Mouse (Mus musculus): ENCODE results near the gene Me1.

Me1 gene

DNA sequence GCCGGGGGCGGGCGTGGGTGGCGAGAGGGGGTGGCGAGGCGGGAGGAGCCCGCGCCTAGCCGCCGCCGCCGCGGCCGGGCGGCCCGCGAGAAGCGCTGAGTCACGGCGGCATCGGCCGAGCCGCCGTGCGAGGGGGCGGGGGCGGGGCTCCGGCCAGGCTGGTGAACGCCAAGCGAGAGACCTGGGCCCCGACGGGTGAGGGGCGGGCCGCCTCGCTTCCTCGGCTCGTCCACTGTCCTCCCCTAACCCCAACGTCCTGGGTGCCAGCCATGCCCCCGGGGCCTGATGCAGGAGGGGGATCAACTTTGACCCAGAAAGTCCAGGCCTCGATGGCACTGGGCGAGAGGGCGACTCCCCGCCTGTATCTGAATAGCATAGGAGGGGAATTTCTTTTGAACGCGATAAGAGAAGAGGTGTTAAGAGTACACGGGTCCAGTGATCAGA lies at the start of gene Me1:
Gene Me1 (minus strand): TSS at position 136 of the 444 bp plus-strand sequence.
- peak; percentile 23 for DNase-seq (ENCODE audit: low read depth)

- no peak for DNase-seq (ENCODE audit: low read depth)
These were observed 48.3 kb upstream of the Me1 start for GRCm38 (mm10) chr9:86744041-86744440.

GRCm38 (mm10) chr9:86742959-86743911 lies 47.5 kb upstream of the Me1 start, which contains the start of gene Prss35:
TSS of gene Prss35 (plus strand) at chr9:86743649.
- DNase-seq (ENCODE audit: low read depth): no peak

DNA sequence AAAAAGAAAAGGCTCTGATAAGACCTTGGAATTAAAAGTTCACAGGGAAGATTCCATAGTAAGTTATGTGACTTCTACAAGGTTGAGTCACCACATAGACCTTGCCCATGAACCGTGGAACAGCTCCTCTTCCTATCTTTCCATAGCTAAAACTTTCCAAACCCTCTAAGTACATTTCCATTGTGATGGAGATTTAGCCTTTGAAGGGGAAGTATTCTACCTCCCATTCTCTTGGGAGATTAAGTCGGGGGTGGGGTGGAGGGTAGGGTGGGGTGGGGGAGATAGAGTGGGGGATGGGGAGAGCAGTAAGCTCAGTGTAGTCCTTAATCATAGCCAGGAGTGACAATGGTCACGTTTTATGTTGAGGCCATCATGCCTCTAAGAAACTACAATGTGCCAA lies 44.2 kb upstream of the Me1 start:
- DNase-seq (ENCODE audit: low read depth): no peak

DNA sequence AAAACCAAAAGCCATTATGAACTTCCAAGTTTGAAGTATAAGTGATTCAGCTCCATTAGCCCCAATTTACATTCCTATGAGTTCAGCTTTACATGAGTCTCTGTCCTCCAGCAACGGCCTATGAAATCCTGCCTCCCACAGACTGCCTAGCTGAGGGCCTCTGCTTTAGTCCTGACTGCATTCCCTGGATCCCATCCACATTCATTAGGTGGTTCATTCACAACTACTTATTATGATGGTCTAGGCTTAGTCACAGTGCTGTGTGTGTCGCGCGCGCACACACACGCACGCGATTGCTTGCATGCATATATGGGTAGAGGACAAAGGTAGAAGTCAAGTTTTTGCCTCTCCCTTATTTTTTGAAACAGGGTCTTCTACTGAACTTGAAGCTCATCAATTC lies 43.0 kb upstream of the Me1 start:
- DNase-seq (ENCODE audit: low read depth): no peak

- DNase-seq (ENCODE audit: low read depth): no peak
These were observed 42.3 kb upstream of the Me1 start for GRCm38 (mm10) chr9:86738067-86738466.

- DNase-seq (ENCODE audit: low read depth): no peak
These were observed 41.2 kb upstream of the Me1 start for GRCm38 (mm10) chr9:86736991-86737390.

DNA sequence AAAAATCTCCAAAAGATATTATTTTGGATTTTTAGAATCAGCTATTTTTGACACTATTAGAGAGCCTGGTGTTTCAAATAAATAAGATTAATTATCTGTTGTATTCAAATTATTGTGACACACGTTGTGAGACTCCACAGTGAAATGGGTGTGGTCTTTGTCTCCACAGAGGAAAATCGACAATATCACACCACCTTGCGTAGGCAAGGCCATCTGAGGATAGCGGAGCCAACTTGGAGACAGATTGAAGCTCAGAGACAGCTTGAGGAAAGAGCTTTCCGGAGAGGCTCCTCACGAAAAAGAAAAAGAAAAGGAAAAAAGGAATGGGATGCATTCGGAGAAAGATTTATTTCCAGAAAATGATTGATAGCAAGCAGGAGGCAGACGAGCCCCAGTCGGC lies 39.0 kb upstream of the Me1 start:
- no peak for DNase-seq (ENCODE audit: low read depth)

- no peak for DNase-seq (ENCODE audit: low read depth)
These were observed 38.6 kb upstream of the Me1 start for GRCm38 (mm10) chr9:86734357-86734756.

GRCm38 (mm10) chr9:86729811-86730210 lies 34.1 kb upstream of the Me1 start:
- no peak for DNase-seq (ENCODE audit: low read depth)

- DNase-seq (ENCODE audit: low read depth): no peak
These were observed 33.3 kb upstream of the Me1 start for GRCm38 (mm10) chr9:86729084-86729483.

- DNase-seq (ENCODE audit: low read depth): no peak
These were observed 32.6 kb upstream of the Me1 start for GRCm38 (mm10) chr9:86728214-86728814.

GRCm38 (mm10) chr9:86726381-86726720 lies 30.6 kb upstream of the Me1 start:
- no peak for DNase-seq (ENCODE audit: low read depth)

DNA sequence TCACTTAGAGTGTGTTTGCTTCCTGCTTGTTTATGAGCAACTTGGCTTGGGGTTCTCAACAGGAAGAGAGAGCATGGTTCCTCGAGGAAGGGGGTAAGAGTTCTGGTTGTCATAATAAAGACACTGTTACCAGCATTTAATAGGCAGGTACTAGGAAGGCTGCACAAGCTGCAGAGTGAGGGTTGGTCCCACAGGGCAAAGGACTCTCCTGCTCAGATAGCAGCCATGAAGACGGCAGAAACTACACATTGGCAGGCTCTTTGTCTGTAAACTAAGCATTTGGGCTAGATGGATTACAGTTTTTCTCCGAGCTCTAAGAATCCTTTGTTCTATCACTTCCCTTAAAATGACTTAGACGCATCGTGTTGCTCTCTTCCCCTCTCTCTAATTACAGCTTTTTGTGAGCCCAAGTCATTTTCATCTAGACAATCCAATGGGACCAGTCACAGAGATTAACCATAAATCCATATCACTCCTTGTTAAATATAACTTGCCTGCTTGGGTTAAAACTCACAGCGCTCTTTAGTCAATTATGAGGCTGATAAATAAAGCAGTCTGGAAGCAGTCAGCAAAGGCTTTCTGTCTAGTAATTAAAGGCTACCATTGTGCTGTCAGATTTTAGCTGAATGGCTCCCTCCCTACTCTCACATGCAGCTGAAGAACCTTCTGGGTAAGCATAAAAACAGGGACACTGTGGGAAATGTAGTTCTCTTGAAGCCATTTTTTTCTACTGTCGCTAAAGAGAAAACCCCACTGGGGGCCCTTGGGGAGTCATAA lies 30.0 kb upstream of the Me1 start:
- no peak for DNase-seq (ENCODE audit: low read depth)

DNA sequence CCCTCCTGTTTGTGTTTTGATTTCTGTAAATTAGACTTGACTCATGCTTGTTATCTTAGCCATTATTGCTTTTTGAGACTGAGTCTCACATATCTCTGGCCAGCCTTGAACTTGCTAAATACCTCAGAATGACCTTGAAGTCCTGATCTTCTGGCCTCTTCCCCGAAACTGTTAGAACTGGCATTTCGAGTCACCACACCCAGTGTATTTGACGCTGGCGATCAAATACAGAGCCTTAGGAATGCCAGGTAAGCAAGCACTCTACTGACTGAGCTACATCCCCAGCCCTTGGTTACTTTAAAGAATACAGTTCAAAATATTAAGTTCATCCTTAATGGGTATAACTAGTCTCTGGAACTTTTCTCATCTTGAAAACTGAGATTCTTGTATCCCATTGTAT lies 29.3 kb upstream of the Me1 start:
- no peak for DNase-seq (ENCODE audit: low read depth)

DNA sequence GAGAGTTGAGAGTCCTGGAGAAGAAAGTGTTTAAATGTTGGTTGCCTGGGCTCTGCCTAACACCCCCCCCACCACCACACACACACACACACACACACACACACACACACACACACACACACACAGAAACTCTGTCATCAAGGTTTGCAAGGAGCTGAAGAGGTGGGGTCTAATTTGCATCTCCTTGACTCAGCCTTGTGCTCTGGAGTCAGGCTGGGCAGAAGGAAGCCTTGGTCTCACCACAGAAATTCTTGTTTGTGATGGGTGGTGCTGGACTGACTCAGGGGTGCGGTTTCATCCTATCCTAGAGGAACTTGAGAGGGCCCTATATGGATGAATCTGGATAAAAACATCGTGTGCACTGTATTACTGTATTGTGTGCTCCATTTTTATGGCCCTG lies 25.0 kb upstream of the Me1 start:
- DNase-seq (ENCODE audit: low read depth): no peak

- DNase-seq (ENCODE audit: low read depth): no peak
These were observed 24.5 kb upstream of the Me1 start for GRCm38 (mm10) chr9:86720227-86720626.

- DNase-seq (ENCODE audit: low read depth): no peak
These were observed 21.4 kb upstream of the Me1 start for GRCm38 (mm10) chr9:86717119-86717518.

DNA sequence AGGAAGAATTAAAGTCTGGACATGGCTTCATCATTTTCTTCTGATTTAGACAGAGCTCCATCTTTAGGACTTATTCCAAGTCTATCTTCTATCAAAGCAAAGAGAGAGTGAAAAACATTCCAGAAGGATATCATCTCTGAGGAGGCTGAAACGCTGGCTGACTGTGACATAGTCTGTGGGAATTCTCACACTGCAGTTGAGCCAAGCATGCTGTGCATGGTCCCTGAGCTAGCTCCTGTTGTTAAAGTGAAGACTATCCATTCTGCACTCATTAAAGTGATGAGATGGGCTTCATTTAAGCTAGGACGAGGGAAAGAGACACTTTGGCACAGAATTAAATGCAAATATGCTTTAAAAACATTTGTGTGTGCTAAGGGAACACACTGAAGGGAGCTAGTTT lies 20.8 kb upstream of the Me1 start:
- DNase-seq (ENCODE audit: low read depth): no peak

DNA sequence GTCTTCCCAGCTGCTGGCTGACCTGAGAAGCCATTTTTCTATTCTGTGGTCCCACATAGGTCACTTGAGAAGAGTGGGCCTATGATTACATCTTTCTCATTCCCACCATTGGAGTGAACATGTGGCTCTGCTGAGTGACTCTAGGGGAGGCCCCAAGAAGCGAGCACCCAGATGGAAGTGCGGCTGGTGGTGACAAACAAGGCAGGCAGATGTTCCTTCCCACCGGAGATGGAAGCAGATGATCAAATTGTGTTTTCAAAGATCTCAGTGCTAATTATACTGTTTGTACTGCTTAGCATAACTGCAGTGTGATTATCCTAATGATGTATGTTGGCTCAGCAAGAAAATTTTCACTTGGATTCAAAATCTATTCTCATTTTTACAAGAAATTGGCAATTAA lies 18.3 kb upstream of the Me1 start:
- DNase-seq (ENCODE audit: low read depth): no peak

DNA sequence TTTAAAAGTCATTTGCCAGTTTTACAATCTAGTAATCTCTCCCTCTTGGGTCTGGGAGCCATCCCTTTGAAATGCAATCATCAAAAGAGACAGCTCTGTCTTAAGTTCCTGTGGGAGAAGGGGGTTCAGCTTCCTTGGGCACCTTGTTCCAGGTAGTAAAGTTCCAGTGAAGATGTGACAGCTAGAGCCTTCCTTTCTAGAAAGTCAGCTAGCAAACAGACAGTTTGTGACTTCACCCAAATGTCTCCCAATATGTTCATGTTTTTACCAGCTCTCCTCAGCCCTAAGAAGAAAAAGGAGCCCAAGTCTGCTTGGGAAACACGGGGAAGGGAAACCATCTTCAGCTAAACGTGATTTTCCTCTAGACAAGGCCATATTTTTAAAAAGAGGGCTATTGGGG lies 16.9 kb upstream of the Me1 start:
- DNase-seq (ENCODE audit: low read depth): no peak

DNA sequence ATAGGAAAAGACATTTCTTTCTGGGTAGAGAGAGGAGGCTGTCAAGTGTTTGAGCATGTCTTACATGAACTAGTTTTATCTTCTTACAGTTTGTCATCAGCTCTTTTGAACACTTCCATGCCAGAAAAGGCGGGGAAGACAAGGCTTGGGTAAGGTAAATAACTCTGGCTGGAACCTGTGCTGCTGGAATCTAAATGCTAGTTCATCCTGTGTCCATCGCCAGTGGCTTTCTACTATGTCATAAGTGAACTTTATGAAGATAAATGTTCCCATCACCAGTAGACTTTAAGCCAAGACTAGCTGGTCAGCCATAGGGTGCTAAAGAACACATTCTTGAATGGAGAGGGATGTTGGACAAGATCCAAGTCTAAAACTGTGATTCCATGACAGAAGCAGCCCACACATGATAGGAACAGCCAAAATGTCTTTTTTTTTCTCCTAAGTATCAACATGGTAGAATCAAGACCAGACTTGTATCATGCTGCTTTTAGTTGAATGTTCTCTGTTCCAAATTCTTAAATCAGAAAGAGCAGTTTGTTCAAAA lies 14.4 kb upstream of the Me1 start:
- no peak for DNase-seq (ENCODE audit: low read depth)

All from c-Kit-positive CD71-negative TER-119-negative erythroid progenitor cells, embryonic 14.5 days (primary cell).